Mouse (Mus musculus) urinary bladder, postnatal 36 days (tissue): Measurements from ENCODE around the gene Gm2956.
"Not testable (repeated sequence)": the region's sequence is repeated elsewhere in the genome, so short reads cannot be mapped to it uniquely, and the experiment has no call there.

Experiments
- DNase-seq, 2 experiments: peaks; one replicate each; pipeline ENCODE4 v3.0.0; 2022; ENCODE audit warnings: low spot score in 2 of 2, mixed read lengths in 1 of 2

The Gm2956 gene

GRCm38 (mm10) chr14:3332087-3332677 lies at the start of gene Gm2956:
Gm2956 (plus strand) TSS chr14:3332627.
- not testable (repeated sequence) for DNase-seq

DNA sequence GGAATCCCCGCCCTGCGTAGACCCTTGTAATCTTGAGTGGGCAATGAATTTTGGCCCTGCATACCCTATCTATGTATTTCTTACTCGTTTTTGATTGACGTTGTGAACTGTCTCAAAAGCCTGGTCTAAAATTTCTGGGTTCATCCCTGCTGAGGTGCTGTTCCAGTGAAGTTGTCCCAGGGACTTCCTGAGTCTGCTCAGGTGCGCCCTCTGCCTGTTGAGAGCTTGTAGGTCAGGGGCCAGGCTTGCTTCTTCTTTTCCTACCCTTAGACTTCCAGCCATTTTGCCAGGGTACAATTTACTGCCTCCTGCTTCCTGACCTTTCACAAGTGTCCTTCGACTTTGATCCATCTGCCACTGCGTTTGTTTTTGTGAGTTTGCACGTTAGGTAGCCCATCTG lies 979 bp downstream of the Gm2956 start:
- not testable (repeated sequence) for DNase-seq

DNA sequence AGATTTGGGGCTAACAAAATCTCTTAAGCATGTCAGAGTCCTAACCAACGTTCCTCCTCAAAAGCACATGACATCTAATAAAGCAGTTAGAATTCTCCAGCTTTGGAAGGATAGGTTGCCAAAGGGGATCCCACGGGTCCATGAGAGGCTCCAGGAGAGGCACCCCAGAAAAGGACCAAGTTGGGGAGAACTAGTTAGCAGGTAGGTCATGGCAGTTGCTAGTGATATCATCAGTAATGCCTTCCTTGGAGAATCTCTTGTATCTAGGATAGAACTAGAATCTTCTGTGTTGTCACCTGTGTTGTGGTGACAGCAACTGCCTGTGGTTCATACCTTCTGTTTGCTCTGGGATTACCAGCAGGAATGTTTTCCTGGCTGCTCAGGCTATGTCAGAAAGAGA lies 62.4 kb downstream of the Gm2956 start, which contains the start of gene Gm10413:
Gene Gm10413, plus strand, starts transcription at position 301 of the 400 bp plus-strand sequence.
- DNase-seq: not testable (repeated sequence)
